Mouse (Mus musculus) monocyte, adult 2 months (primary cell): ENCODE data around the gene Ehbp1.

ENCODE experiments used
- DNase-seq, 2 experiments: peaks; one replicate each; pipeline ENCODE4 v3.0.0; 2022; ENCODE audit warnings: low spot score in 2 of 2, low read depth in 1 of 2

Gene Ehbp1

GRCm38 (mm10) chr11:22063352-22063751 lies 278.7 kb downstream of the Ehbp1 start:
- no peak for DNase-seq

- DNase-seq, result no peak
Observed at GRCm38 (mm10) chr11:22061660-22062059, 280.4 kb downstream of the Ehbp1 start.

- DNase-seq, result no peak
Observed at GRCm38 (mm10) chr11:22057538-22057937, 284.6 kb downstream of the Ehbp1 start.

GRCm38 (mm10) chr11:22055908-22056307 lies 286.2 kb downstream of the Ehbp1 start:
- no peak for DNase-seq

GRCm38 (mm10) chr11:22053034-22053668 lies 288.9 kb downstream of the Ehbp1 start:
- DNase-seq, result no peak

- no peak for DNase-seq
Observed at GRCm38 (mm10) chr11:22050864-22051263, 291.2 kb downstream of the Ehbp1 start.

GRCm38 (mm10) chr11:22039854-22040426 lies 302.2 kb downstream of the Ehbp1 start:
- DNase-seq, result no peak

GRCm38 (mm10) chr11:22034564-22035105 lies 307.5 kb downstream of the Ehbp1 start:
- no peak for DNase-seq

GRCm38 (mm10) chr11:22033582-22033981 lies 308.5 kb downstream of the Ehbp1 start:
- DNase-seq, result no peak

GRCm38 (mm10) chr11:22020602-22021001 lies 321.5 kb downstream of the Ehbp1 start:
- no peak for DNase-seq

GRCm38 (mm10) chr11:22017444-22017843 lies 324.6 kb downstream of the Ehbp1 start:
- DNase-seq, result no peak

- DNase-seq, result no peak
Observed at GRCm38 (mm10) chr11:22016341-22016740, 325.8 kb downstream of the Ehbp1 start.

GRCm38 (mm10) chr11:22008817-22009216 lies 333.3 kb downstream of the Ehbp1 start:
- DNase-seq, result no peak

GRCm38 (mm10) chr11:22008129-22008596 lies 333.9 kb downstream of the Ehbp1 start:
- no peak for DNase-seq

GRCm38 (mm10) chr11:22007781-22008110 lies 334.3 kb downstream of the Ehbp1 start:
- no peak for DNase-seq

GRCm38 (mm10) chr11:22007088-22007780 lies 334.9 kb downstream of the Ehbp1 start:
- DNase-seq, result no peak

- no peak for DNase-seq
Observed at GRCm38 (mm10) chr11:22006471-22007087, 335.5 kb downstream of the Ehbp1 start.

GRCm38 (mm10) chr11:22005281-22005870 lies 336.7 kb downstream of the Ehbp1 start:
- DNase-seq, result no peak

- DNase-seq, result no peak
Observed at GRCm38 (mm10) chr11:22004331-22004841, 337.7 kb downstream of the Ehbp1 start.

- DNase-seq, result no peak
Observed at GRCm38 (mm10) chr11:22003341-22003981, 338.6 kb downstream of the Ehbp1 start.
